Mouse (Mus musculus) gonadal fat pad, adult 2 months (tissue): Measurements from ENCODE around the gene Homer2. TPM values are rescaled to one million over a fixed set of nuclear protein-coding genes. Genes with fewer than 3 reads are reported as not detected.

Experiments
- DNase-seq: peaks from one replicate; pipeline ENCODE4 v3.0.0-alpha.2; 2012; ENCODE audit warnings: low read depth
- polyA plus RNA-seq: library from polyadenylated mRNA; depleted of rRNA; stranded (reverse); fragments of >200 nt; gene quantifications from 2 replicates; pipeline ENCODE4 v1.2.3, GENCODE M21; 2012

Homer2 gene
- polyA plus RNA-seq, 1 experiment, result 1.6 TPM

DNA sequence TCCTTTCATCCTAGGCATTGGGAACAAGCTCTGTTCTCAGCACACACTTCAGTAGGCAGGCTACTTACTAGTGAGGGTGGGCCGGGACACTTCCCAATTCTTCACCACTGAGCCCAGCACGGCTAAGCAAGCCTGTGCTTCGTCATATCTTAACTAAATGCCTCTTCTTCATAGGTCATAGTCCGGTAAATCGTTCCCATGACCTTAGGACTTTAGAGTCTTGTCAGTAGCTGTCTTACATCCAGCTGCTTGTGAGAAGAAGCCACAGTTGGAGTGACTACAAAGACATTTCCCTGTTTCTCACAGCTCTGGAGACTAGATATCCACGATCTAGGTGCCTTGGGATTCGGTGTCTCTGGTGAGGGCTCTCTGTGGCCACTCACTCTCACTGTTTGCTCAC lies 122.0 kb downstream of the Homer2 start:
- DNase-seq, result no peak

- DNase-seq, result no peak
Observed at GRCm38 (mm10) chr7:81583512-81583911, 123.8 kb downstream of the Homer2 start.

- no peak for DNase-seq
Observed at GRCm38 (mm10) chr7:81579312-81579711, 128.0 kb downstream of the Homer2 start.

DNA sequence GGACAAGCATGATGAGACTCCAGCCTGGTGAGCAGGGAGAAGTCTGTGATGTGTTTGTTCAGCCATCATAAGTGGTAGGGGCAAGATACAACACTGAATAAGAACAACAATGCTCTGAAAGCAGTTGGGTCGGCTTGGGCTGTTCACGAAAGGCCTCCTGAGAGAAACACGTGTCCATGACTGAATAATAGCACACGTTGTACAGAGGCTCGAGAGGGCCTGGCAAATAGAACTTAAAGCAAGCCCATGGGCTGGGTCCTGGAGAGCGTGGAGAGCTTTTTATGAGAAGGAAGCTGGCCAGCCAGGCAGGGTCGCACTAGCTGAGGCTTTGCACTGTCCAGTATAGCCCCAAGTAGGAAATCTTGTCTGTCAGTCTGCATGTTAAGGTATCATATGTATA lies 128.9 kb downstream of the Homer2 start:
- DNase-seq, result no peak

GRCm38 (mm10) chr7:81577872-81578271 lies 129.5 kb downstream of the Homer2 start:
- DNase-seq, result no peak

- no peak for DNase-seq
Observed at GRCm38 (mm10) chr7:81575606-81576005, 131.7 kb downstream of the Homer2 start.

GRCm38 (mm10) chr7:81573821-81574220 lies 133.5 kb downstream of the Homer2 start:
- DNase-seq, result no peak

- peak; percentile 45 for DNase-seq
Observed at GRCm38 (mm10) chr7:81573397-81573796, 133.9 kb downstream of the Homer2 start.

GRCm38 (mm10) chr7:81572610-81573268 lies 134.6 kb downstream of the Homer2 start:
- no peak for DNase-seq

- DNase-seq, result no peak
Observed at GRCm38 (mm10) chr7:81571941-81572441, 135.3 kb downstream of the Homer2 start.

DNA sequence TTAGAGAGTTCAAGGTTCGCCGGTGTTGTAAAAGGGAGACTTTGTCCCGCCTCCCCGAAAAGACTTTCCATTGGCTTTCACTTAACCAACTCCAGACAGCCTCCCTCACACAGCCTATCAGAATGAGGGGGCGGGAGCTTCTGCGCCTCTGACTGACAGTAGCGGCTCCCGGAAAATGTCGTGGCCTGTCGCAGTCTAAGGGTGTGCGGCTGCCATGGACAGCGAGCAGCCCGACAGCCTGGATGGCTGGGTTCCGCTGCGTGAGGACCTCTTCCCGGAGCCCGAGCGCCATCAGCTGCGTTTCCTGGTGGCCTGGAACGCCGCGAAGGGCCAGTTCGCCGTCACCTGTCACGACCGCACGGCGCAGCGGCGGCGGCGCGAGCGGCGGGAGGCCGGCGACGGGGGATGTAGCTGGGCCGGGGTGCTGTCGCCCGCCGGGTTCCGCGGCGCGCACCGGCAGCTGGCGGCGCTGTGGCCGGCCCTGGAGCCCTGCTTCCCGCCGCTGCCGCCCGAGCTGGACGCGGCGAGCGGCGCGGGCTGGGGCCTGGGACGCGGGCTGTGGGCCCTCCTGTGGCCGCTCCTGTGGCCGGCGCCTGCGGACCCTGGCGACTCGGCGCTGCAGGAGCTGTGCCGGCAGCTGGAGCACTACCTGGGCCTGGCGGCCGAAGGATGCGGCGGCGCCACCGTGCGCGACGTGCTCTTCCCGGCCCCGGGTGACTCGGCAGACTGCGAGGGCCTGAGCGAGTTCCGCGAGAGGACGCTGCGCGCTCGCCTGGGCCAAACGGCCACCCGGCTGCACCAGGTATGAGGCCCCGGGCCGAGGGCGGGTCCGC lies 136.0 kb downstream of the Homer2 start, which contains the start of gene Whamm:
TSS of gene Whamm (plus strand) at position 159 of the 833 bp plus-strand sequence.
- DNase-seq, result peak; percentile 77

- DNase-seq, result no peak
Observed at GRCm38 (mm10) chr7:81570752-81571107, 136.6 kb downstream of the Homer2 start.

DNA sequence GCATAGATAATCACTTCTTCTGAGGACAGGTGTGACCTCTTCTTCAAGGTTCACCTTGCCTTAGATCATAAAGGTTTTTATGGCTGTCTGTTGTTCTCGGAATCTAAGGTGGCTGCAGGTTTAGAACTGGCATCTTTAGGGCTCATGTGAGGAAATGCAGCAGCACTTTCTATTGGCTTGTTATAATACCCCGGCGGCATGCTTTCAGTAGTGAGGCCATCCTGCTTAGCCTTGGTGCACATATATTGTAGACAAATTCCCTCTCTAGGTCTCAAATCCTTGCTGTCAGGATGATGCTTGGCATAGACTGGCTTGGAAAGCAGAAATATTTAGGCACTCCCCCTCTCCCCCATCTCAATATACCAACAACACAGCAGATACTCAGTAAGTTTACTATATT lies 137.1 kb downstream of the Homer2 start:
- DNase-seq, result no peak

GRCm38 (mm10) chr7:81569851-81570250 lies 137.5 kb downstream of the Homer2 start:
- no peak for DNase-seq

- no peak for DNase-seq
Observed at GRCm38 (mm10) chr7:81567396-81567795, 139.9 kb downstream of the Homer2 start.

DNA sequence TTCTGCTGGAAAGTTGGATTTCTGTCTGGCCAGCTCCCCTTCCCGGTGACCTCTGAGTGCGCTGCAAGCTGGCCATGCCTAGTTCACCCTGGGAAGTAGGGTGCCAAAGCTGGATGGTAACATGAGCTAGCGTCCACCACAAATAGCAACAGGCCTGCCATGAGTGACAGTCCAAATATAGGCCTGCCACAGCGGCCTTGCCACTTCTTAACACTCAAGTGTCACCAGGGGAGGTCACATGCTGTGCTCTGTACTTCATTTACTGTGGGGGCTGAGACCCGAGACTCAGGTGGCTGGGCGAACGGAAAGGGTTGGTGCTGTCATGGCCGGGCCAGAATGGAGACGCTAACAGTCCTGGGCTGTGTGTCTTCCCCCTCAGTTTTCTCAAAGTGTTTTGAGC lies 140.4 kb downstream of the Homer2 start, which contains the start of gene Fsd2:
TSS of gene Fsd2 (minus strand) at position 53 of the 400 bp plus-strand sequence.
- no peak for DNase-seq

DNA sequence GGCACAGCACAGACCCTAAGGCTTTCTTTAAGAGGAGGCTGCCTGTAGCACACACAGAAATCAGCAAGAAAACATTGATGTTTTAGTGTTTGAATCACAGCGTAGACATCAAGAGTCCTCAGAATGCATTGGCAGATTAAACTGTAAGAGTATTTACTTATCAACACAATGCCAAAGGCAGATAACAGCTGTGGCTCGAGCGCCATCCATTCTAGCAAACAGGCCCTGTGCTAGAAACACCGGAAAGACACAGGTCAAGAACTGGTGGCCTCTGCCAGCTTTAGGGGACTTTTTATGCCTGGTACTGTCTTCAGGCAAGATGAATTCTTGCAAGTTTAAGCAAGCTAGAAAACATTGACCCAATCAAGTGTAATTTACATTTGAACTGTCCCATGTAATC lies 141.0 kb downstream of the Homer2 start:
- DNase-seq, result no peak

GRCm38 (mm10) chr7:81565381-81566055 lies 141.8 kb downstream of the Homer2 start:
- no peak for DNase-seq

- no peak for DNase-seq
Observed at GRCm38 (mm10) chr7:81564766-81565165, 142.6 kb downstream of the Homer2 start.

DNA sequence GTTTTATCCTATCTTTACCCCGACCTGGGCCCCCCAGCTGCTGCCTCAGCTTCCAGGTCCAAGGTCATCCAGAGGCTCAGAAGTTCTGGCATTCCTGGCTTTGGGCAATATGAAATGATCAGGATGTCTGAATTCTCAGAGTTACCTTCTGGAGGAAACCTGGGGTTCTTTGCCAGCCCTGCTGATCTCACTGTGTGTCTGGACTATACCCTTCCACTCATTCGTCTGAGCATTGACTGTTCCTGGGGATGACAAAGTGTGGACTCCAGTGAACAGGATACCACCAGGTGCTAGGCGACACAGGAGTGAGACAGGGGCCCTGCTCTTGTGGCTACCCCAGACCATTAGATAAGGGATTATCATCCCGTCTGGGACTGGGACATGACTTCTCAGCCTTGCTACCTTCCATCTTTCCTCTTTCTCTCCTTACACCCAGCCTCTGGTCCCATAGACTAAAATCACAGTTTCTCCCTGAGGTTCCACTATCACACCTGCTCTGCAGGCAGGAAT lies 143.8 kb downstream of the Homer2 start:
- no peak for DNase-seq

GRCm38 (mm10) chr7:81561211-81561610 lies 146.1 kb downstream of the Homer2 start:
- DNase-seq, result no peak
